Comparison of ENCODE assay signal across 9 mouse cellular contexts in genomic region chr5:146584478-146585306, GRCm38 (mm10). TPM values are rescaled to one million over a fixed set of nuclear protein-coding genes. Genes with fewer than 3 reads are reported as not detected.
DNase-seq lines count a peak whose midpoint lies in the region; ATAC-seq and TF ChIP-seq lines count a peak whose summit lies in the region.
"Had no signal": no experiment of that assay in that cellular context is flagged by ENCODE, and none has a peak within 500 bp of the region (broad histone marks: within the 10 kb centered on the region; RNA-seq: fewer than 3 reads in every experiment).

TSS of gene Gpr12 (minus strand) at chr5:146585239.

- H3K4me1 ChIP-seq in embryonic fibroblast, embryonic 13.5 days (ENCODE audit: control insufficient read depth, insufficient read depth, low read length), result no peaks in the 10 kb centered on the region
- no peaks in the 10 kb centered on the region for H3K4me1 ChIP-seq in intestine, postnatal 0 days (replicated peaks; ENCODE audit: control insufficient read depth, insufficient read depth, low read length)
- H3K4me1 ChIP-seq in liver, postnatal 0 days (ENCODE audit: insufficient read depth), result peaks cover 6% of the 10 kb centered on the region
- 0 out of 2 replicates have a peak, but pooled peaks cover 4% of the 10 kb centered on the region for H3K4me1 ChIP-seq in stomach, embryonic 14.5 days (ENCODE audit: control insufficient read depth, insufficient read depth, low read length)

- peak within 1 kb of the TSS; percentile 11; the same call in 1 of the 2 replicates for H3K4me3 ChIP-seq in embryonic fibroblast, embryonic 13.5 days (ENCODE audit: insufficient read depth, low read length)
- H3K4me3 ChIP-seq in intestine, postnatal 0 days (ENCODE audit: low read depth, low read length), result peak within 1 kb of the TSS; percentile 34
- peak within 1 kb of the TSS; percentile 40 for H3K4me3 ChIP-seq in liver, postnatal 0 days (ENCODE audit: low read depth, low read length)
- peak within 1 kb of the TSS; percentile 44 for H3K4me3 ChIP-seq in stomach, embryonic 14.5 days (ENCODE audit: low read depth, low read length)

- H3K4me2 ChIP-seq in intestine, postnatal 0 days (replicated peaks; ENCODE audit: low read depth), result peak within 1 kb of the TSS; percentile 72
- H3K4me2 ChIP-seq in liver, postnatal 0 days (ENCODE audit: low read depth, low read length), result peak within 1 kb of the TSS; percentile 74
- peak within 1 kb of the TSS; percentile 98 for H3K4me2 ChIP-seq in stomach, embryonic 14.5 days (replicated peaks; ENCODE audit: low read depth, low read length)

- TF ChIP-seq EP300 in liver, postnatal 0 days (IDR thresholded peaks at IDR 0.05; ENCODE audit: low read depth), result no peak

- H3K27me3 ChIP-seq in intestine, postnatal 0 days (replicated peaks; ENCODE audit: control insufficient read depth, insufficient read depth, low read length), result peaks cover 39% of the 10 kb centered on the region
- H3K27me3 ChIP-seq in liver, postnatal 0 days (ENCODE audit: insufficient read depth, low read length), result peaks cover 36% of the 10 kb centered on the region
- peaks cover 30% of the 10 kb centered on the region for H3K27me3 ChIP-seq in stomach, embryonic 14.5 days (ENCODE audit: control insufficient read depth, insufficient read depth, low read length)

- H3K27ac ChIP-seq in embryonic fibroblast, embryonic 13.5 days (ENCODE audit: insufficient read depth, low read length), result no peak within 1 kb of the TSS
- no peak within 1 kb of the TSS for H3K27ac ChIP-seq in intestine, postnatal 0 days (ENCODE audit: low read depth, low read length)
- no peak within 1 kb of the TSS for H3K27ac ChIP-seq in liver, postnatal 0 days (ENCODE audit: low read depth)
- no peak within 1 kb of the TSS for H3K27ac ChIP-seq in stomach, embryonic 14.5 days (ENCODE audit: low read length)

- peak; percentile 10 for DNase-seq in gastrocnemius, postnatal 14 days
- no peak for DNase-seq in gastrocnemius, adult 18-20 months (ENCODE audit: low spot score)
- peak; percentile 57 for DNase-seq in ES-CJ7 (ENCODE audit: low read depth, low spot score)
- no peak for DNase-seq in liver, postnatal 0 days
- DNase-seq in urinary bladder, postnatal 36 days (ENCODE audit: low spot score in 2 of 2), result no peak

- ATAC-seq in intestine, postnatal 0 days, result no peak
- ATAC-seq in liver, postnatal 0 days, result no peak
- peak; percentile 56; the same call in 1 of the 2 replicates for ATAC-seq in stomach, embryonic 14.5 days (ENCODE audit: insufficient number of reproducible peaks, insufficient read depth, low FRiP score, low read depth)

- no peak for TF ChIP-seq POLR2A in embryonic fibroblast, embryonic 13.5 days (IDR thresholded peaks at IDR 0.05; ENCODE audit: low read depth, low read length)

- H3K9me3 ChIP-seq in intestine, postnatal 0 days (ENCODE audit: control insufficient read depth), result no peaks in the 10 kb centered on the region
- no peaks in the 10 kb centered on the region for H3K9me3 ChIP-seq in liver, postnatal 0 days (ENCODE audit: low read length)
- no peaks in the 10 kb centered on the region for H3K9me3 ChIP-seq in stomach, embryonic 14.5 days (ENCODE audit: control insufficient read depth, low read depth, low read length)

- H3K9ac ChIP-seq in intestine, postnatal 0 days (ENCODE audit: low read depth, low read length), result no peak within 1 kb of the TSS
- no peak within 1 kb of the TSS for H3K9ac ChIP-seq in liver, postnatal 0 days (replicated peaks)
- H3K9ac ChIP-seq in stomach, embryonic 14.5 days (replicated peaks; ENCODE audit: low read depth, low read length), result no peak within 1 kb of the TSS

- TF ChIP-seq CTCF in embryonic fibroblast, embryonic 13.5 days (IDR thresholded peaks at IDR 0.05; ENCODE audit: borderline replicate concordance, insufficient read depth, low read length), result no peak
- no peak for TF ChIP-seq CTCF in intestine, postnatal 0 days (IDR thresholded peaks at IDR 0.05; ENCODE audit: low read depth)
- no peak for TF ChIP-seq CTCF in liver, postnatal 0 days (IDR thresholded peaks at IDR 0.05; ENCODE audit: low read depth)

- intact Hi-C loops in gastrocnemius, postnatal 14 days (cut with DNase I; ENCODE audit: low total_unique reads), result no loop called here

- under 1% methylated on average over 62 of the region's 64 CpGs for WGBS in intestine, postnatal 0 days
- WGBS in liver, postnatal 0 days (ENCODE audit: insufficient replicate concordance), result 2% methylated on average over 61 of the region's 64 CpGs
- under 1% methylated on average over 64 of the region's 64 CpGs for WGBS in stomach, embryonic 14.5 days

- no peaks in the 10 kb centered on the region for H3K36me3 ChIP-seq in intestine, postnatal 0 days (ENCODE audit: control insufficient read depth, insufficient read depth)
- H3K36me3 ChIP-seq in liver, postnatal 0 days (replicated peaks; ENCODE audit: insufficient read depth, low read length), result no peaks in the 10 kb centered on the region
- H3K36me3 ChIP-seq in stomach, embryonic 14.5 days (ENCODE audit: control insufficient read depth, insufficient read depth, low read length), result no peaks in the 10 kb centered on the region
- H3K36me3 ChIP-seq: G1E had no signal

RNA-seq across cellular contexts. Expression of gene Gpr12, which starts in this region (rescaled TPM):
- not detected for total RNA-seq in gastrocnemius, postnatal 14 days (2021)
- not detected for total RNA-seq in gastrocnemius, adult 18-20 months (2021)
- not detected in 2 replicates for polyA plus RNA-seq in embryonic fibroblast, embryonic 13.5 days (2011; ENCODE audit: insufficient read length, low read depth, missing spikeins)
- not detected in 2 replicates for polyA plus RNA-seq in intestine, postnatal 0 days (2015; fragmentation: Nextera tagmentation; extraction: Ambion mirVana)
- 0.26 and 0.41 TPM in 2 replicates for polyA plus RNA-seq in liver, postnatal 0 days (2015; fragmentation: Nextera tagmentation; extraction: Ambion mirVana)
- polyA plus RNA-seq in stomach, embryonic 14.5 days (2014; fragmentation: Nextera tagmentation; extraction: Ambion mirVana), result not detected in 2 replicates
- polyA plus RNA-seq: G1E had no signal

Comparison
In these comparisons a context has a peak if more than half of its experiments do, and no peak if none do; other contexts are left out.
1. Peak in DNase-seq in gastrocnemius, postnatal 14 days; RNA of the gene not detected or under 1 TPM.
2. Peak in ATAC-seq, H3K4me3 ChIP-seq and H3K4me2 ChIP-seq in stomach, embryonic 14.5 days; RNA of the gene not detected or under 1 TPM.